Mouse (Mus musculus) G1E (cell line): ENCODE data around the gene Lima1. TPM values are rescaled to one million over a fixed set of nuclear protein-coding genes. Genes with fewer than 3 reads are reported as not detected.
"Not testable (repeated sequence)": the region's sequence is repeated elsewhere in the genome, so short reads cannot be mapped to it uniquely, and the experiment has no call there.

Experiments
- ATAC-seq: 2 replicates; pipeline ENCODE4 v1.8.0; 2016; ENCODE audit warnings: mild to moderate bottlenecking; ENCODE audit not compliant: insufficient number of reproducible peaks, poor library complexity, low FRiP score, severe bottlenecking; ENCODE audit errors: extremely low read depth
- DNase-seq: peaks from one replicate; pipeline ENCODE4 v3.0.0; 2012; ENCODE audit warnings: low spot score
- H3K27me3 ChIP-seq: 2 replicates; pipeline ENCODE4 v1.6.1; 2012; ENCODE audit warnings: mild to moderate bottlenecking, low read length, inconsistent platforms; ENCODE audit not compliant: insufficient read depth
- H3K36me3 ChIP-seq: replicated peaks from 2 replicates; pipeline ENCODE3; 2012; ENCODE audit warnings: mild to moderate bottlenecking, inconsistent platforms
- H3K4me1 ChIP-seq: 2 replicates; pipeline ENCODE4 v1.6.1; 2012; ENCODE audit warnings: low read depth, low read length, inconsistent platforms, mixed read lengths; ENCODE audit not compliant: insufficient read depth
- H3K4me3 ChIP-seq: 2 replicates; pipeline ENCODE4 v1.5.1; 2012; ENCODE audit warnings: low read depth, mild to moderate bottlenecking, inconsistent platforms, low read length, moderate library complexity, mixed read lengths
- H3K9me3 ChIP-seq: replicated peaks from 2 replicates; pipeline ENCODE4 v1.6.1; 2012; ENCODE audit warnings: inconsistent platforms
- CTCF ChIP-seq: IDR thresholded peaks from 2 replicates; pipeline ENCODE4 v1.5.1; 2012; ENCODE audit warnings: low read depth, low read length, inconsistent platforms, mixed read lengths
- GATA1 ChIP-seq: IDR thresholded peaks from 2 replicates; pipeline ENCODE4 v1.6.1; 2012; ENCODE audit warnings: borderline replicate concordance, low read length, inconsistent platforms, mixed read lengths
- GATA2 ChIP-seq: IDR thresholded peaks from 2 replicates; pipeline ENCODE4 v1.6.1; 2012; ENCODE audit warnings: low read depth, low read length, inconsistent platforms, borderline replicate concordance
- POLR2AphosphoS5 ChIP-seq: IDR thresholded peaks from 2 replicates; pipeline ENCODE4 v1.6.1; 2012; ENCODE audit warnings: low read depth, low read length, inconsistent platforms; ENCODE audit not compliant: insufficient replicate concordance
- TAL1 ChIP-seq: conservative IDR thresholded peaks from 2 replicates; pipeline ENCODE4 v1.6.1; 2012; ENCODE audit warnings: low read depth, low read length, inconsistent platforms, mixed read lengths
- polyA plus RNA-seq: library from polyadenylated mRNA; stranded (reverse); fragments of >175 nt; gene quantifications from 2 replicates; pipeline ENCODE4 v1.2.3, GENCODE M21; 2012
- total RNA-seq, 2 experiments: library from RNA; stranded (forward) in 1 of 2; stranded (reverse) in 1 of 2; fragments of 200-1000 nt in 1 of 2; fragments of >200 nt in 1 of 2; fragmentation: Nextera tagmentation in 1 of 2; gene quantifications; 2 replicates each; pipeline ENCODE4 v1.2.3; 2014 to 2017

Gene Lima1
- total RNA-seq (2014; fragmentation: Nextera tagmentation): not detected in 2 replicates
- 0.06 and 0.87 TPM in 2 replicates for total RNA-seq (2017)
- polyA plus RNA-seq: 0.01 TPM in 1 of 2 replicates, not detected in the other

- Histone ChIP-seq H3K27me3 (peaks cover 8% of the 10 kb centered on the region), H3K4me3 (no peak within 1 kb of the TSS), H3K9me3 (no peaks in the 10 kb centered on the region), H3K4me1 (no peaks in the 10 kb centered on the region; the same call in 1 of the 2 replicates), H3K36me3 (no peaks in the 10 kb centered on the region)
- TF ChIP-seq GATA2 (no peak), GATA1 (no peak), POLR2AphosphoS5 (no peak), TAL1 (no peak), CTCF (no peak)
- ATAC-seq (no peak), DNase-seq (no peak)
Measured at GRCm38 (mm10) chr15:99875334-99875869, at the start of gene Lima1. Lima1 (minus strand) TSS chr15:99875456.

GRCm38 (mm10) chr15:99919601-99920158 lies 44.4 kb upstream of the Lima1 start:
- Histone ChIP-seq H3K4me1 (no peaks in the 10 kb centered on the region), H3K4me3 (no peak overlapping the region), H3K36me3 (no peaks in the 10 kb centered on the region), H3K9me3 (0 out of 2 replicates have a peak, but pooled peaks cover under 1% of the 10 kb centered on the region), H3K27me3 (peaks cover 13% of the 10 kb centered on the region)
- no peak for ATAC-seq
- TF ChIP-seq GATA2 (no peak), GATA1 (no peak), TAL1 (no peak), CTCF (no peak), POLR2AphosphoS5 (no peak)
- no peak for DNase-seq

- H3K9me3 ChIP-seq: no peaks in the 10 kb centered on the region
- TF ChIP-seq GATA1: no peak
- TF ChIP-seq TAL1: no peak
- TF ChIP-seq POLR2AphosphoS5: no peak
- no peak for TF ChIP-seq GATA2
- no peak for TF ChIP-seq CTCF
- H3K36me3 ChIP-seq: no peaks in the 10 kb centered on the region
Measured at GRCm38 (mm10) chr15:99917264-99917663, 42.0 kb upstream of the Lima1 start.

GRCm38 (mm10) chr15:99914613-99915012 lies 39.4 kb upstream of the Lima1 start:
- Histone ChIP-seq H3K4me1 (no peaks in the 10 kb centered on the region), H3K27me3 (peaks cover 6% of the 10 kb centered on the region), H3K9me3 (no peaks in the 10 kb centered on the region), H3K36me3 (no peaks in the 10 kb centered on the region), H3K4me3 (no peak overlapping the region)
- TF ChIP-seq GATA1: no peak
- TF ChIP-seq GATA2: no peak
- TF ChIP-seq CTCF: no peak
- TF ChIP-seq POLR2AphosphoS5: no peak
- no peak for TF ChIP-seq TAL1
- no peak for ATAC-seq
- DNase-seq: no peak

More at GRCm38 (mm10) chr15:99917264-99917663, 42.0 kb upstream of the Lima1 start:
- H3K27me3 ChIP-seq: peaks cover 11% of the 10 kb centered on the region
- ATAC-seq (no peak), DNase-seq (no peak)
- H3K4me3 ChIP-seq: no peak overlapping the region
- no peaks in the 10 kb centered on the region for H3K4me1 ChIP-seq

GRCm38 (mm10) chr15:99911785-99912184 lies 36.5 kb upstream of the Lima1 start:
- Histone ChIP-seq H3K4me3 (no peak overlapping the region), H3K9me3 (no peaks in the 10 kb centered on the region), H3K27me3 (peaks cover 16% of the 10 kb centered on the region), H3K36me3 (no peaks in the 10 kb centered on the region), H3K4me1 (no peaks in the 10 kb centered on the region)
- no peak for DNase-seq
- TF ChIP-seq TAL1: no peak
- TF ChIP-seq POLR2AphosphoS5: no peak
- no peak for TF ChIP-seq CTCF
- no peak for TF ChIP-seq GATA2
- no peak for TF ChIP-seq GATA1
- no peak for ATAC-seq

GRCm38 (mm10) chr15:99909339-99909996 lies 34.2 kb upstream of the Lima1 start:
- DNase-seq: peak; percentile 15
- H3K4me3 ChIP-seq, ATAC-seq, H3K9me3 ChIP-seq, H3K4me1 ChIP-seq, H3K36me3 ChIP-seq: not testable (repeated sequence)
- H3K27me3 ChIP-seq: peaks cover 10% of the 10 kb centered on the region; the same call in 1 of the 2 replicates
